Mouse (Mus musculus): Measurements from ENCODE around the gene Pomt2. TPM values are rescaled to one million over a fixed set of nuclear protein-coding genes. Genes with fewer than 3 reads are reported as not detected.

Gene Pomt2
- polyA plus RNA-seq, 1 experiment: 69.6 TPM

DNA sequence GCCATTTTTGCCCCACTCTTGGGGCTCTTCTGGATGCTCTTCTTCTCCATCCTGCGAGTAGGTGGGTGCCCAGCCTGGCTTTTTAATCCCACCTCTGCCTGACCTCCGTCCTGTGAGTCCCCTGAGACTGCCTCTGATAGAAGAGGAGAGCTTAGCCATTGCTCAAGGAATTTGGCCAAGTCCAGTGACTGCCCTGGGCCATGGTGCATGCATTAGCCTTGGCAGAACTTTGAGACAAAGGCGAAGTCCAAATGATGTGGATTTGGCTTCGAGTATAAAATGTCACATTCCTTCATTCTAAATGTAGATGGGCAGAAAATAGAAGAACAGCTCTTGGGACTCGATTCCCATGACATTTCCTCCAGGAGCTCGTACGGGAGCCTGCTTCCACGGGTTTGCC is 65.0 kb downstream of the Pomt2 start:
- TF ChIP-seq POLR2A (IDR thresholded peaks at IDR 0.05; ENCODE audit: control insufficient read depth, low read depth, low read length): no peak
- no peak for TF ChIP-seq CTCF (IDR thresholded peaks at IDR 0.05; ENCODE audit: control insufficient read depth, insufficient read depth, insufficient replicate concordance, low read depth, low read length)
- H3K27me3 ChIP-seq (ENCODE audit: control insufficient read depth, insufficient read depth, low read length): no peaks in the 10 kb centered on the region
- no peaks in the 10 kb centered on the region for H3K36me3 ChIP-seq (ENCODE audit: control insufficient read depth, insufficient read depth, low read length)
- H3K4me1 ChIP-seq (ENCODE audit: control insufficient read depth, insufficient read depth, low read length): peaks cover 13% of the 10 kb centered on the region
- no peak overlapping the region for H3K4me3 ChIP-seq (ENCODE audit: control insufficient read depth, low read depth, low read length)
- no peak overlapping the region for H3K27ac ChIP-seq (ENCODE audit: control insufficient read depth, insufficient read depth, low read depth, low read length)

DNA sequence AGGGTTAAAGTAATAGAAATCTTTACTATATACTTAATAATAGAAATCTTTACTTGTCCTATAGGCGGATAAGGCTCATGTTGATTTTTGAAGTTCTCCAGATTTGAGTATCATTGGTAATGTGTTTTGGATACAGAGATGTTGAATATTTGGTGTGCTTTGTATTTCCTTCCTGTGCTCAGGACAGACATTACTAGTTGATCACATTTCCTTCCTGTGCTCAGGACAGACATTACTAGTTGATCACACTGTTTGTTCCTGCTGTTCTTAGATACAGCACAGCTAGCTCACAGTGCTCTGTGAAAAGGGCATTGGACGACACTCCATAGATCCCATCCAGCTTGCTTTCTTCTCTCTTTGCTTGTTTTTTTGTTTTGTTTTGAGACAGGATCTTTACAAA is 71.2 kb downstream of the Pomt2 start:
- Histone ChIP-seq H3K27ac (ENCODE audit: control insufficient read depth, insufficient read depth, low read depth, low read length) (no peak overlapping the region), H3K4me1 (ENCODE audit: control insufficient read depth, insufficient read depth, low read length) (no peaks in the 10 kb centered on the region), H3K36me3 (ENCODE audit: control insufficient read depth, insufficient read depth, low read length) (no peaks in the 10 kb centered on the region), H3K4me3 (ENCODE audit: control insufficient read depth, low read depth, low read length) (no peak overlapping the region), H3K27me3 (ENCODE audit: control insufficient read depth, insufficient read depth, low read length) (no peaks in the 10 kb centered on the region)
- TF ChIP-seq POLR2A (IDR thresholded peaks at IDR 0.05; ENCODE audit: control insufficient read depth, low read depth, low read length) (no peak), CTCF (IDR thresholded peaks at IDR 0.05; ENCODE audit: control insufficient read depth, insufficient read depth, insufficient replicate concordance, low read depth, low read length) (no peak)

DNA sequence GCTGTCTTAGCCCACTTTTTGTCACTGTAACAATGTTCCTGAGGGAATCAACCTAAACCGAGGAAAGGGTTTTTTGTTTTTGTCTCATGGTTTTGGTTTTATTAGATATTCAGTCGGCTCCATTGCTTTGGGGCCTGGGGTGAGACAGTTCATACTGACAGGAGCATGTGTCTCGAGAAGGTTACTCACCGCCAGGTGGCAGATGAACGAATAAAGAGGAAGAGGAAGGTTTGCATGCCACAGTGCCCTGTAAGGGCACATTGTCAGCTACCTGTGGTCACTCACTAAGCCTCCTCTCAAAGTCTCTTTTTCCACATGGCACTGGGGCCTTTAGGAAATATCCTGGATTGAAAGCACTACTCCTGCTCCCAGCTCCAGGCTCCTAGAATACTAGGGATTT is 77.2 kb downstream of the Pomt2 start:
- no peaks in the 10 kb centered on the region for H3K4me1 ChIP-seq (ENCODE audit: control insufficient read depth, insufficient read depth, low read length)
- no peak overlapping the region for H3K27ac ChIP-seq (ENCODE audit: control insufficient read depth, insufficient read depth, low read depth, low read length)
- H3K4me3 ChIP-seq (ENCODE audit: control insufficient read depth, low read depth, low read length): no peak overlapping the region
- H3K36me3 ChIP-seq (ENCODE audit: control insufficient read depth, insufficient read depth, low read length): no peaks in the 10 kb centered on the region
- no peaks in the 10 kb centered on the region for H3K27me3 ChIP-seq (ENCODE audit: control insufficient read depth, insufficient read depth, low read length)
- TF ChIP-seq CTCF (IDR thresholded peaks at IDR 0.05; ENCODE audit: control insufficient read depth, insufficient read depth, insufficient replicate concordance, low read depth, low read length) (no peak), POLR2A (IDR thresholded peaks at IDR 0.05; ENCODE audit: control insufficient read depth, low read depth, low read length) (no peak)

DNA sequence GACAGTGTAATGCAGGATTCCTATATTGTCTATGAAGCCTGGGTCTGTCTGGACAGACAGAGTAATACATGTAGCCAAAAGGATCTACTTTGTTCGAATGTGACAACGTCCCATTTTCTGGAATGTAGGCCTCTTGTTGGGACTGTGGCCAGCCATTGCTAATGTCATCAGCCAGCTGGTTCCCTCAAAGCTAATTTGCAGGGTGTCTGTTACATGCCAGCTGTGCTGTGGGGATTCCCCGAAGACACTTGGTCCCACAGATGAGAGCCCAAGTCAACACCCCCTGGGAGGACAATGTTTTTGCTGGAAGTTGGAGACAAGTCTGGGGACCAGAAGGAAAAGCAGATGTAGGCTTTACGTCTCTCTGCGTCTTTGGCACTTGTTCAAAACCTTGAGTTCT is 81.3 kb downstream of the Pomt2 start:
- TF ChIP-seq POLR2A (IDR thresholded peaks at IDR 0.05; ENCODE audit: control insufficient read depth, low read depth, low read length) (no peak), CTCF (IDR thresholded peaks at IDR 0.05; ENCODE audit: control insufficient read depth, insufficient read depth, insufficient replicate concordance, low read depth, low read length) (no peak)
- H3K27me3 ChIP-seq (ENCODE audit: control insufficient read depth, insufficient read depth, low read length): no peaks in the 10 kb centered on the region
- no peak overlapping the region for H3K27ac ChIP-seq (ENCODE audit: control insufficient read depth, insufficient read depth, low read depth, low read length)
- no peak overlapping the region for H3K4me3 ChIP-seq (ENCODE audit: control insufficient read depth, low read depth, low read length)
- no peaks in the 10 kb centered on the region for H3K4me1 ChIP-seq (ENCODE audit: control insufficient read depth, insufficient read depth, low read length)
- H3K36me3 ChIP-seq (ENCODE audit: control insufficient read depth, insufficient read depth, low read length): no peaks in the 10 kb centered on the region

DNA sequence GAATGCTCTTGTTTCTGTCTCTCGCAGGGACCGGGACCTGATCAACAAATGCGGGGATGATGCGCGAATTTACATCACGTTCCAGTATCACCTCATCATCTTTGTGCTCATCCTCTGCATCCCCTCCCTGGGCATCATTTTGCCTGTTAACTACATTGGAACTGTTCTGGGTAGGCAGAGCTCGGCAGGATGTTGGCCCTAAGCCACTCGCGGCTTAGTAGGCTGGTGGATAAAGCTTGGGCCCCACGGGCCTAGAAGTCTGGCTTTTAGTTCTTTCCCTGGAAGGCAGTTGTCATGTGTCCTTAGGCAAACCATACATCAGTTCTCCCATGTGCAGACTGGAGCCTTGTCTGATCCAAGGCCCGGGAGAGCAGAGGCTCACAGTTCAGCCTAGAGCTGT is 82.3 kb downstream of the Pomt2 start:
- no peak for TF ChIP-seq POLR2A (IDR thresholded peaks at IDR 0.05; ENCODE audit: control insufficient read depth, low read depth, low read length)
- TF ChIP-seq CTCF (IDR thresholded peaks at IDR 0.05; ENCODE audit: control insufficient read depth, insufficient read depth, insufficient replicate concordance, low read depth, low read length): no peak
- Histone ChIP-seq H3K36me3 (ENCODE audit: control insufficient read depth, insufficient read depth, low read length) (no peaks in the 10 kb centered on the region), H3K27me3 (ENCODE audit: control insufficient read depth, insufficient read depth, low read length) (no peaks in the 10 kb centered on the region), H3K4me3 (ENCODE audit: control insufficient read depth, low read depth, low read length) (no peak overlapping the region), H3K4me1 (ENCODE audit: control insufficient read depth, insufficient read depth, low read length) (no peaks in the 10 kb centered on the region), H3K27ac (ENCODE audit: control insufficient read depth, insufficient read depth, low read depth, low read length) (no peak overlapping the region)

DNA sequence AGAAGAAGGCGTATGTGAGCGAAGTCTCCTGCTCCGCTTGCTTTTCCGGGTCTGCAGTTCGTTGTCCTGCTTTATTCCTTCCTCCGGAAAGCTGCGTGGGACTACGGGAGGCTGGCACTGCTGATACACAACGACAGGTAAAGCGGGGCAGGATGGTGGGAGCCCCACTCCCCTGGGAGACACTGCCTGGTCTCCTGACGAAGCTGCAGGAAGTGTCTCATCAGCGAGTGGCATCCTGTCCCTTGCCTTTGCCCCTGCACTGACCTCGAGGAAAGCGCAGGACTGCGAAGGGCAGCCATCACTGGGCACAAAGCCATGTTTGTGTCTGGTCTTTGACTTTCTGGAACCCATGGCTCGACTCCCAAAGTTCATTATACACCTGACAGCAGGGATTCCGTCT is 90.7 kb downstream of the Pomt2 start:
- TF ChIP-seq POLR2A (IDR thresholded peaks at IDR 0.05; ENCODE audit: control insufficient read depth, low read depth, low read length) (no peak), CTCF (IDR thresholded peaks at IDR 0.05; ENCODE audit: control insufficient read depth, insufficient read depth, insufficient replicate concordance, low read depth, low read length) (no peak)
- H3K27me3 ChIP-seq (ENCODE audit: control insufficient read depth, insufficient read depth, low read length): no peaks in the 10 kb centered on the region
- no peak overlapping the region for H3K27ac ChIP-seq (ENCODE audit: control insufficient read depth, insufficient read depth, low read depth, low read length)
- no peaks in the 10 kb centered on the region for H3K36me3 ChIP-seq (ENCODE audit: control insufficient read depth, insufficient read depth, low read length)
- no peaks in the 10 kb centered on the region for H3K4me1 ChIP-seq (ENCODE audit: control insufficient read depth, insufficient read depth, low read length)
- no peak overlapping the region for H3K4me3 ChIP-seq (ENCODE audit: control insufficient read depth, low read depth, low read length)

Other genes with a start within 250 kb of the Pomt2 start
- gene Cipc, start 200.9 kb downstream of the Pomt2 start, polyA plus RNA-seq (2012; rRNA removed): 42.7 and 45.6 TPM in 2 replicates
- not detected in 2 replicates for gene Zdhhc22, start 157.5 kb downstream of the Pomt2 start, polyA plus RNA-seq (2012; rRNA removed)
- 30.3 and 32.3 TPM in 2 replicates for gene Tmem63c, start 126.6 kb downstream of the Pomt2 start, polyA plus RNA-seq (2012; rRNA removed)
- gene Ngb, start 45.4 kb downstream of the Pomt2 start, polyA plus RNA-seq (2012; rRNA removed): 1.5 and 2.0 TPM in 2 replicates
- 76.4 and 81.4 TPM in 2 replicates for gene Gstz1, start 803 bp downstream of the Pomt2 start, polyA plus RNA-seq (2012; rRNA removed)
- gene Samd15, start 51.8 kb upstream of the Pomt2 start, polyA plus RNA-seq (2012; rRNA removed): 20.3 and 27.1 TPM in 2 replicates
- 2.9 and 3.3 TPM in 2 replicates for gene Tmed8, start 52.5 kb upstream of the Pomt2 start, polyA plus RNA-seq (2012; rRNA removed)
- 68.5 and 75.4 TPM in 2 replicates for gene Noxred1, start 90.8 kb upstream of the Pomt2 start, polyA plus RNA-seq (2012; rRNA removed)
- 19.8 and 22.1 TPM in 2 replicates for gene Vipas39, start 118.3 kb upstream of the Pomt2 start, polyA plus RNA-seq (2012; rRNA removed)
- 47.8 and 50.4 TPM in 2 replicates for gene Ahsa1, start 118.5 kb upstream of the Pomt2 start, polyA plus RNA-seq (2012; rRNA removed)
- 0.19 and 0.23 TPM in 2 replicates for gene Ism2, start 151.7 kb upstream of the Pomt2 start, polyA plus RNA-seq (2012; rRNA removed)
- 9.1 and 9.4 TPM in 2 replicates for gene Sptlc2, start 240.4 kb upstream of the Pomt2 start, polyA plus RNA-seq (2012; rRNA removed)

All from testis, adult 2 months (tissue).